Mouse (Mus musculus) hindbrain, embryonic 10.5 days (tissue): ENCODE measurements at regions not wholly inside any gene's neighbourhood (a gene's known extent, or its start where the extent isn't known, plus 50 kb on each side); places are given as distances from the start of the nearest gene placed in this dataset.
"Not testable (repeated sequence)": the region's sequence is repeated elsewhere in the genome, so short reads cannot be mapped to it uniquely, and the experiment has no call there.

Experiments used
- DNase-seq: peaks from one replicate; pipeline ENCODE4 v3.0.0-alpha.2; 2017; ENCODE audit warnings: low spot score
- H3K27ac ChIP-seq: fragments of 300-500 bp; sonication (generic); 2 replicates; pipeline ENCODE4 v1.5.1; 2016; ENCODE audit warnings: mild to moderate bottlenecking, moderate library complexity
- H3K27me3 ChIP-seq: fragments of 300-500 bp; sonication (generic); 2 replicates; pipeline ENCODE4 v1.6.1; 2016; ENCODE audit warnings: mild to moderate bottlenecking; ENCODE audit not compliant: poor library complexity, insufficient read depth, severe bottlenecking
- H3K36me3 ChIP-seq: fragments of 300-500 bp; sonication (generic); 2 replicates; pipeline ENCODE4 v1.6.1; 2016; ENCODE audit warnings: mild to moderate bottlenecking, moderate library complexity
- H3K4me1 ChIP-seq: fragments of 300-500 bp; sonication (generic); replicated peaks from 2 replicates; pipeline ENCODE4 v1.6.1; 2016; ENCODE audit warnings: mild to moderate bottlenecking
- H3K4me3 ChIP-seq: fragments of 300-500 bp; sonication (generic); 2 replicates; pipeline ENCODE4 v1.5.1; 2016; ENCODE audit warnings: mild to moderate bottlenecking, moderate library complexity
- H3K9me3 ChIP-seq: fragments of 300-500 bp; sonication (generic); 2 replicates; pipeline ENCODE4 v1.6.1; 2016; ENCODE audit warnings: mild to moderate bottlenecking, moderate library complexity
- WGBS: fragments of 180-500 bp; shearing (Covaris S2); methylation state at CpG from one replicate; pipeline ENCODE4 v1.1.7; 2016; 5-methylcytosine and 5-hydroxymethylcytosine counted together

- peak; percentile 3 for DNase-seq
- H3K4me3 ChIP-seq, H3K27me3 ChIP-seq, H3K36me3 ChIP-seq, H3K27ac ChIP-seq, H3K4me1 ChIP-seq, H3K9me3 ChIP-seq: not testable (repeated sequence)
- WGBS = 5% methylated on average over 2 of the region's 2 CpGs
Observed at GRCm38 (mm10) chr5:70896532-70896931, 54.1 kb upstream of the Gabrg1 start.
